Mouse (Mus musculus) cerebellum, adult 2 months (tissue): ENCODE measurements around the gene Hnrnph1.
"Not testable (repeated sequence)": the region's sequence is repeated elsewhere in the genome, so short reads cannot be mapped to it uniquely, and the experiment has no call there.

ENCODE experiments used
- CTCF ChIP-seq: fragments of 200-500 bp; IDR thresholded peaks from 2 replicates; pipeline ENCODE4 v1.5.1; 2011; ENCODE audit warnings: low read depth, mild to moderate bottlenecking, control low read depth, low read length, moderate library complexity, borderline replicate concordance; ENCODE audit not compliant: insufficient read depth
- POLR2A ChIP-seq: fragments of 200-500 bp; IDR thresholded peaks from 2 replicates; pipeline ENCODE4 v1.6.1; 2011; ENCODE audit warnings: low read length, control low read depth, borderline replicate concordance; ENCODE audit not compliant: insufficient read depth

GRCm38 (mm10) chr11:50361282-50361681, 15.5 kb upstream of the Hnrnph1 start:
- TF ChIP-seq POLR2A, CTCF: not testable (repeated sequence)
